Mouse (Mus musculus): ENCODE results near the gene Slc20a1.

Gene Slc20a1

DNA sequence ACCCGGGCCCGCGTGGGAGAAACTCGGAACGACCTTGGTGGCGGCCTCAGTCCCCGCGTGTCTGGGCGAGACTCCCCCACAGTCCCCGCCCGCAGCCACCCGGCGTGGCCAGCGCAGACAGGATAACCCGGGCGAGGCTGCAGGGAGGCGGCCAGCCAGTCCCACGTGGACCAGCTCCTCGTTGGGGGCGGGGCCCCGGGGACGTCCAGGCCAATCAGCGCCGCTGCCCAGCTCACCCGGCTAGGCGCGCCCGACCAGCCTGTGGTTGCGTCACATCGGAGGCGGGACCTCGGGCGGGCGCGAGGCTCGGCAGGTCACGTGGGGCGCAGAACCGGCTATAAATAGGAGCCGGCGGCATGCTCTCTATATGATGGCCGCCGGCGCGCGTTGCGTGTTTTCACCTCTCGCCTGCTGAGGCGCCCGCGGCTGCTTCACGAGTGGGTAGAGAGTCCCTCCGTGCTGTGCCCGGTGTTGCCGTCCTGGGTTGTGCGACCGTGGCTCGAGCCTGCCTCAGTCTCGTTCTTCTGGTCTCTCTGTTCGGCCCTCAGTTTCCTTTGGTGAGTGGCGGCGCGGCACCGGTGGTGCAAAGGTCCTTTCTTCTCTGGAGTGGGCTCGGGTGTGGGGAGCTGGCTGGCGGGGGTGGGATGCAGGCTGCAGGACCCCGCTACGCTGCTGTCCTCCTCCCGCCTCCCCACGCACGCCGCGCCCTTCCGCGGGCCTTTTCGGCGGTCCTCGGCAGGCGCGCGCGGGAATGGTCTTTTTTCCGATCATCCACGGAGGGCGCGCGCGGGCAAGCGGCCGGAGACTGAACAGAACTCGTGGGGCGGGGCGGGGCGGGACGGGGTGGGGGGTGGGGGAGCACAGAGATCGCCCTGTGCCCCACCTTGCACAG lies at the start of gene Slc20a1:
Gene Slc20a1, plus strand, starts transcription at position 329 of the 892 bp plus-strand sequence.
- peak; percentile 99 to 100 for DNase-seq

DNA sequence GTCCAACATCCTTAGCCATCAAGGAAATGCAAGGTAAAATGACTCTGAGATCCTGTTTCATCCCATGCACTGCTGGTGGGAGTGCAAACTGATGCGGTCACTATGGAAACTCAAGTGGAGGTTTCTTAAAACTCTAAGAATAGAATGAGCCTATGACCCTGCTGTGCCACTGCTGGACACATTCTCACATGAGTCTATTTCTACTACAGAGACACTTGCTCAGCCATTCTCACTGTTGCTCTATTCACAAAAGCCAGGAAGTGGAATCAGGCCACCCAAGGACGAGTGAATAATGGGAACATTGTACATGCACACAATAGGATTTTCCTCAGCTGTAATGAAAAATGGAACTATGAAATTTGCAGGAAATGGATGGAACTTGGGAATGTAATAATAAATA lies 49.7 kb upstream of the Slc20a1 start:
- no peak for DNase-seq

DNA sequence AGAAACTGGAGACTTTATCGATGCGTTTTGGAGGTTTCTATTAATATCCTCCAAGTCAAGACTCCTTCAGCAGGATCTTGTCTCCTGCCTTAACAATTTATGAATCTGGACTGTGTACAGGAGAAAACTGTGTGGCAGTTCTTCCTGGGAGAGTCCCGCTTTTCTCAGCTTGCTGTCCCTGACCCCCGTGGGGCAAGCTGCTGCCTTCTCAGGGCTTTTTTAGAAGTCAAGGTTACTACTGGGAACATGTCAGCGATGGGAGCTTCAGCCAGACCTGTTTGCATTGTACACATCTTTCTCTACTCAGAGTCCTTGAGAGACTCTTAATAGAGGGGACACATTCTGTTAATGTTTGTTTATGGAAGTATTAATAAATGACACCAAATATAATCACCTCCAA lies 48.2 kb upstream of the Slc20a1 start:
- DNase-seq: no peak

DNA sequence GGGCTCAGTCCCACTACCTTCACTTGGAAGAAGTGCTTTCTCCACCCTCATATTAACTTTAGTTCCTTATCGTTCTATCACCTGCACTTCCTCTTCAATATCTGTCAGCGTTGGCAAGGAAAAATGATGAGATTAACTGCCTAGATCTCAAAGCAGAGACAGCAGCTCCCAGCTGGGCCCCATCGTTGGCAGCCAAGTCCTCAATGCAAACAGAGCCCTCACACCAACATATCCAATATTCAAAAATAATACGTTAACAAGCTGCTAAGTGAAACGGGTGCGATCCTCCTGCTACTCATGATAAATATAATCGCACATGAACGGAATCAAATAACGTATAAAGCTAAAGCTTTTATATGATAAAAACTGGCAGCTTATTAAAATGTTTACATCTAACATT lies 47.5 kb upstream of the Slc20a1 start:
- DNase-seq: no peak

DNA sequence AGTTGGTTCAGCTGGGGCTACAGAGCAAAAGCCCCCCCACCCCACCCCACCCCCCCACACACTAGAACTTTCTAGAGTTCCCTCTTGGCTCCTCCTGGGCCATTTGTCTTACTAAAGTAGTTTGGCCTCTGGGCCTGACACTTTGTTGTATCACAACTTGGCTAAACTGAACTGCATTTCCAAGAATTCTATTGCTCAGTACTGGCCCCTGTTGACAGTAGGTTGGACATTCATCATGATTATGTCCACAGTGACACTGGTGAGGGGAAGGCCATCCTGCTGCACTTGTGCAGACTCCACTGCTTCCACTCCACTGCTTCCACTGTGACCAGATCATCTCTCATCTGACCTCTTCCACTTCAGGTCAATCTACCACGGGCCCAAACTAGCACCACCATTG lies 45.8 kb upstream of the Slc20a1 start:
- no peak for DNase-seq

DNA sequence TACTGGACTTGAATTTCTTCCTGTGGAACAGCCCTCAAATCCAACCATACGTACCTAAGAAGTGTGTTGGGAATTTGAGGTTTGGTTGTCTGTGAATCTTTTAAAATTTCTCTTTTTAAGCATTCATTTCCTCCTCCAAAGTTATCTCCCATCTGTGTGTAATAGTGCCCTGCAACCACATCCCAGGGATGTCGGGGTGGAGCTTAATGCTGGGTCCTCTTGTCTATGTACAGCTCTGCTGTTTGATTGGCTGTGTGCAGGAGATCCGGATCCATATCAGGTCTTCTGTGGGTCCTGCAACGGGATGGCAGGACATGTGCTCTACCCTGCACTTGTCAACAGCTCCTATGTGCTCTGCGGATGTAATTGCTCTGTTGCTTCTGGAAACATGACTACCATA lies 33.7 kb upstream of the Slc20a1 start:
- DNase-seq: no peak

DNA sequence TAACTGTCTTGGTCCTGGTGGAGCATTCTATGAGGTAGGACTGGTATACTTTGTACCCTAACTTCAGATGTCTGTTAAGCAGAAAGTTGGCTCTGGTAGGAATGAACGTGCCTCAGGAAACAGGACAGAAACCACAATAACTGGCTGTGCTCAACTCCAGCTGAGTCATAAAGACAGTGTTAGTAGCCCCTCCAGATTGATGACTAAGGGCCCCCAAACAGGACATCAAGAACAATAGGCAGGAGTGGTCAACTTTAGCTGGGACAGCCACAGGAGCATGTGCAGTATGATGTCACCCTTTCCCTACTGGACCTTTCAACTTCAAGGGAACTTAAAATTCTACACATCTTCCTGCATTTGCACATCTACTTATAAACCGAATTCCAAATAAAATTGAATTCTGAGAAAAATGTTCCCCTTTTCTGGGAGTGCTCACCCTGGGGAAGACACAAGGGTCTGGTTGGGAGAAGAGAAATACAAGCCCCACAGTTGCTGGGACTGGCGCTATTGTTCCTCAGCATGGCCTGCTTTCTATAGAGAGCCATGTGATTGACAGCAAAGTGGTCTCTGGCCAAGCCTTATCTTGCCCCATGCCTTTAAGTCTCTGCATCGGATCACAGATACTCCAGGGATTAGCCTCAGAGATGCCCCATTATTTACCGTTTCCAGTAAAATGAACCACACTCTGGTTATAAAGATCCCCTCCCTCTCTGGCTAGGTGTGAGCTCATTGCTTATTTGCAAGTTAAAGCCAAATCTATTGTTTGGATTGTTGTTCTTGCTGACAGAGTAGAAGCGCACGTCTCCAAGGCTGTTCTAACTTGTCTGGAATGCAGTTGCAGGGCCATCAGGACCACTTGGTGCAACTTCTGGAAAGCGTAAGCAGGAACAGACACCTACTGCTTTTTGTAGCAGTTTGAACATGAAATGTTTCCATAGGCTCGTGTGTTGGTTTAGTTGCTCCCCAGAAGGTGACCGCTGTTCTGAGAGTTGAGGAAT lies 31.8 kb upstream of the Slc20a1 start:
- DNase-seq: peak in 1 of 2 experiments; percentile 6

DNA sequence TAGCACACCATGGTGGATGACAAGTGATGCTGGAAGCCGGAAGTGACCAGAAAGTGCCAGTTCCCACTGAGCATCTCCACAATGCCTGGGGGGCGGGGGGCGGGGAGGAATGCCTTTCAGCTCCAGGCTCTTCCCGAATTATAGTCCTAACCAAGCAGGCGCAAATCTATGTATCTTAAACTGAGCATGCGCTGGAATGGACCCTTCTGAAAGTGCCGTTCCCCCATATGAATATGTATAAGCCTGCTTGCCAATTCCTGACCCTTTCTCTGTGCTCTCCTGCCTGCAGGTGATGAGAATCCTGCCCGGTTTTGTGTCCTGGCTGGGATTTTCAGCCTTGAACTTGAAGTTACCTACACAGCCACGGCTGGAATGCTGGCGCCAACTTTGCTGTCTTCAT lies 25.2 kb upstream of the Slc20a1 start:
- no peak for DNase-seq

DNA sequence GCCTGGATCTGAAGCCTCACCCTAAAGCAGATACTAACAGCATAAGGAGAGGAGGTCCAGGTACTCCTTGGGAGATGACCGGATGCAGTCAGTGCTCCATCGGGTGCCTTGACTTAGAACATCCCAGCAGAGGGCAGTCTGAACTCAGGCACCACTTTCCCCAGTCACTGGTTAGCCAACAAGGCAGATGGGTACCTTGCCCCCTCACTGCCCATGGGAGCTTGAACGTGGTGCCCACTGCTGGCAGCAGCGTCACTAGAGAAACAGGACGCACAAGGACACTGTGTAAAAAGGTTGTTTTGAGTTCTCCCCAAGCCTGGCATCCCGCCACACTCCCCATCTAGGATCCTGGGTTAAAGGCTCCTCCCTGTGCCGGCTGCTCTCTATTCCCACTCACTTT lies 24.1 kb upstream of the Slc20a1 start:
- DNase-seq: peak; percentile 69 to 80

DNA sequence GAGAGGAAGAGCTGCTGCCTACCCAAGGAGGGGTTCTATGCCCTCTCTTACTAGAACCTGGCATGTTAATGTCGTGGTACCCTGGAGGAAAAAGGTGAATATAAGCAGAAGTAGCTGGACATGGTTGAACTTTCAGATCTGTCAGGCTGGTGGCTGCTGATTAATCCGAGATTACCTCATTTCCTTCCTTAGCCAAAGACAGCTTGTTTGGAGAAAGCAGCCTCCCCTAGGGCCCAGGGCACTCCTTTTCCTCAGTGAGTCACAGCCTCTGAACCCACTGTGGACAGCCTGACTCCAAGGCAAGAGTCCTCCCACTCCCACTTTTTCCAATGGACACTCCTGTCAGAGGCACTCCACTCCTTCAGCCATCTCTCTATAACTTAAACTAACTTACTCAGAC lies 22.9 kb upstream of the Slc20a1 start:
- DNase-seq: peak in 1 of 2 experiments; percentile 56

DNA sequence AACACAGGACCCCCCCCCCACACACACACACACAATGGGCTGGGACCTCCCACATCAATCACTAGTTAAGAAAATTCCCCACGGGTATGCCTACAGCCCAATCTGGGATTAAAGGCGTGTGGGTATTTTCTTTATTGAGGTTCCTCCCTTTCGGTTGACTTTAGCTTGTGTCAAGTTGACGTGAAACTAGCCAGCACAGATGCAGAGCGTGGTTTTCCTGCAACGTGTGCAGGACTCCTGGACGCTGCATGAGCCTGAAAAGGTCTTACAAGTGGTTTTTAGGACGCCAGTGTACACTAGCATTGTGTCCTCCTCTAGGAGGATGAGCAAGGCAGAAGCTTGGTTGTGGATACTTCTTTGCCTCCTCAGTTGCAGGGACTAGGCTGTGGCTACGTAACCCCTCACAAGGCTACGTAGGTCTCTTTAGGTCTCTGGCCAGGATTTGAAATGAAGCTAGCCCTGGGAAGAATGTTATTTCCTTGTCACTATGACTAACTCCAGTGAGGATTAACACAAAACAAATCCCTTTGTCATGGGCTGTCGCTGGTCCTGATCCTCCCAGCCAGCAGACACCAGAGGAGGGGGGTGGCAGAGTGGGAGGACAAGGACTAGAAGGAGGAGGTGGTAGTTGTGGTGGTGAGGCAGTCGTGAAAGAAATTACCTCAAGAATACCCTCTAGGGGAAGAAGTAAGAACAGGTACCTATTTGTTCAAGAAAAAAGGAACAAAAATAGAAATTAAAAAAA lies 21.7 kb upstream of the Slc20a1 start:
- no peak for DNase-seq

DNA sequence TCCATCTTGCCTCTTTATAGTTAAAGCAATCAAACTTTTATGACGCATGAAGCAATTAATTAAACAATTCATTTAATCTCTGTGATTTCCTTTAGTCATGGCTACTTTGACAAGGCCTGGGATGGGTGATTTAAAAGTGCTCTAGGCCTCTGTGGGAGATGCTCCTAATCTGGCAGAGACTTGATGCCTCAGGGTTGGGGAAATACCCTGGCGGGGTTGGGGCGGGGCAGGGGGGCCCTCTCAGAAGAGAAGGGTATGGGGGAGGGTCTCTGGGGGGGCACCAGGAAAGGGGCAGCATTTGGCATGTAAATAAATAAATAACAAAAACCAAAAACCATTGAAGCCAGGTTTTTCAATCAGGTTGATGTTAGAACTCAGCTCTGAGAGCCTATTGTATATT lies 20.9 kb upstream of the Slc20a1 start:
- no peak for DNase-seq

DNA sequence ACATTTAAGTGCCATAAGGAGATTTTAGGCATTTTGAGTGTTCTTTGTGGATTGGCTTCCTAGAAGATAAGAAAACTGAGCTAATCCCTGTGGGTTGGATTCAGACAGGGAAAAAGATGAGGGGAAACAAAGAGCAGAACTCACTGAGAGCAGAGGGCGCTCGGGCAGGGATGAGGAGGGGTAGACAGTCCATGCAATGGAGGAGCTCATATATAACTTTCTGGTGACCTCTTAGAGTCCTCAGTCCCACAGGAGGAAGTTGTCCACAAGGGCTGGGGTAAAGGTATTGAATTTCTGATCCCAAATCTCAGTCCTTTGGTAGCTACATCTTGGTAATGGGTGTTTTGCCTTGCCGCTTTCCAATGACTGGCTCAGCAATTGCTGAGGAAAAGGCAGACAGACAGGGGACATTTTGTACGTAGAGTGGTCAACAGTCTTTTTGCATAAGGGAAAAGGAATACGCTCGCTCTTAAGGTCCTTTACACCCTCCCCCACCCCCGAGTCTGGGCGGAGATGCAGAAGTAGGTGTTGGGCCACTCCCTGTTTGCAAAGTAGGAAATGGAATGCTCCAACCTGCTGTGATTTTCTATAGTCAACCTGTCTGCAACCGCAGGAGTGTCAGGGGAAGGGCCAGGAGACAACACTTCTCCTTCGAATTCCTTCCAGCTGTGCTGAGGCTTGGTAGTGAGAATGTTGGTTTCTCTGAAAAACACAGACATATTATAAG lies 20.2 kb upstream of the Slc20a1 start:
- DNase-seq: no peak

DNA sequence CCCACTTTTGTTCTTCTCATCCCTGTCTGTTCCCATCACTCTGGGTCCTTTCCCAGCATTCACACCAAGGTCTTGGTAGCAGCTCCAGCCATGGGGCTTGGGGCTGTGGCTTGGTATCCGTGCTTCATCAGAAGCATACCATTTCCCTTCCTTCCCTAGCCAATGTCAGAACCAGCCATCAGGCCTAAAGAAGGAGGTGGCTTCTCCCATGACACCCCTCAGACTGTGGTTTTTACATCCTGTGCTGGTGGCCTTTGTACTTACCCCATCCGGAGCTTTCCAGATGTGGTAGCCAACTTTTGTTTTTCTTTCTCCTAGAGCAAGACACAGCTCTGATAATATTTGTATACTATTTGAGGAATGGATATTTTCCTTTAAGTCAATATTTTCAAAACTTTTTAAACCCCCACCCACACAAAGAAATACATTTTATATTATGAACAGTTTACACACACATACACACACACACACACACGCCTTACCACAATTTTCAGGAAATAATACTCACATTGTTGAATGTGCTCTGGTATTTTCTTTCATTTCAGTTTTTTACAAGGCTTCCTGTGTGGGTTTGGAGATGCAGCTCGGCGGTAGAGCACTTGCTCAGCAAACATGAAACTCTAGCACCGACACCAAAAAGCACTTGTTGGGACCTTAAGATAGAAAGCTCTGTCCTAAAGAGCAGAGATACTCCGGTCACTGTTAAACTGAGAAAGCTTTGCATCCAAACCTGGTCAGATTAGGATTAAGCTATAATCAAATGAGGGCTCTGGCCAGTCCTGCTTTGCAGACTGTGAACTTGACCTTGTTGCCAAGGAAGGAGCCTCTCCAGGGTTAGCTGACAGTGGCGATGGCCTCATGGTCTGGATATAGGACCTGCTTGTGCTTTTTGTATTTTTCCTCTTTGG lies 18.4 kb upstream of the Slc20a1 start:
- DNase-seq: no peak

DNA sequence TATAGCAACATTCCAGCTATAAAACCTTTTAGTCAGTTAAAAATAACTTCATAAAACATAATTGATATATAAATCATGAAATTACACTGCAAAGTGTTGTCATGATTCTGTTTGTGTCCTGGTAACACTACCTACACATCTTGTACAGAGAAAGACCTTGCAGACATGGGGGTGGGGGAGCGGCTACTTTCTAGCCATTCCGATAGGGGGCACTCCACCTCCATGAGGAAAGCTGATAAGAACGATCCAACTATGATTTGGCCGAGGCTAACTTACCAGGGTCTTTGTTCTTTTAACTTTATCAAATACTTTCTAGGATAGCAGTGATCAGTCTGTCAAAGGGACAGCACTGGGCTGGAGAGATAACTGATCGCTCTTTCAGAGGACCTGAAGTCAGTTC lies 17.1 kb upstream of the Slc20a1 start:
- DNase-seq: no peak

DNA sequence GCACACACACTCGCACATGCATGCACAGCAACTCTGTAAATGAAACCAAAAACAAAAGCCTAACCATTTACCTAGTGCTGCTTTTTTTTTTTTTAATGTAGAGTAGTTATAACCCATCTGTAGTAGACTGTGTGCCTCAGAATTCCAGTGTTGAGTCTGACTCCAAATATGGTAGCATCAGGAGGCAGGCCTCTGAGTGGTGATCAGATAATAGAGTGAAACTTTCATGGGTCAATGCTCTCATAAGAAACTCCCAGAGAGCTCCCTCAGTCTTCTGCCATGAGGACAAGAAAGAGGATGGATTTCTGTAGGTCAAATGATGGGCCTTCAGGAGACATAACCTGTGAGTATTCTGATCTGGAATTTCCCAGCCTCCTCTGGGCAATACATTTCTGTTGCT lies 16.2 kb upstream of the Slc20a1 start:
- no peak for DNase-seq

DNA sequence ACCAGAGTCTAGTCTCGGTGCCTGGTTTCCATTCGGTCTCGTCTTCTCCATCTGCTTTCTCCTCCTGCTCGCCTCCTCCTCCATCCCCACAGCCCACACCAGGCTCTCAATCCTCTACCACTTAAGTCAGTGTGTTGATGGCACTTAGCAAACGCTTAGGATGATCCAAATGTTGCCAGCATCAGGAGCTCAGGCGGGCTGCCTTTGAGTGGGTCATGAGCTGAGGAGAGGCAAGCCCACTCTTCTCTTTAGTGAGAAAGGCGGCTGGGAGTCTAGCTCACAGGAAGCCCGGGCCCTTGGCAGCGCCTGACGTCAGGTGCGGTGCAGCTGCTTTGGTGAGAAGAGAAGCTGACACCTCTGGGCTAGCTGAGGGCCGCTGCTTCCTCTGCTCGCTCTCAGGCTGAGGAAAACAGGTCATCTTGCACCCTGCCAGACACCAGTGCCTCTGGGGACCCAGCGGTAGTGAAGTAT lies 15.0 kb upstream of the Slc20a1 start:
- DNase-seq: no peak

DNA sequence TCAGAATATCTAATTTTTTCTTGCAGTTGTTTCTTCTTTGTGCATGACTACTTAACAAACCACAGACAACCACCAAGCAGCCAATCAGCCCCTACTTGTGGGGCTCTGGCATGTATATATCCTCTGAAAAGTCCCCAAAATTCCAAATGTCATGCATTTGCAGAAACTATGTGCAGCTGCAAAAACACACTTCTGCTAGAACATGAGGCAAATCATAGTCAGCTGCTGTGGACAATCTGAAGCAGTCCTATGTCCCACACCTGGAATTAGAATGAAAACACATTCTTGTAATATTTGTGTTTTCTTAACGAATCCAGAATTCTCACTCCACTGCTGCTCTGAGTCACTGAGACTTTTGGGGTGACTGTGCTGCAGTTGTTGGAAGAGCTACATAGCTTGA lies 13.7 kb upstream of the Slc20a1 start:
- no peak for DNase-seq

DNA sequence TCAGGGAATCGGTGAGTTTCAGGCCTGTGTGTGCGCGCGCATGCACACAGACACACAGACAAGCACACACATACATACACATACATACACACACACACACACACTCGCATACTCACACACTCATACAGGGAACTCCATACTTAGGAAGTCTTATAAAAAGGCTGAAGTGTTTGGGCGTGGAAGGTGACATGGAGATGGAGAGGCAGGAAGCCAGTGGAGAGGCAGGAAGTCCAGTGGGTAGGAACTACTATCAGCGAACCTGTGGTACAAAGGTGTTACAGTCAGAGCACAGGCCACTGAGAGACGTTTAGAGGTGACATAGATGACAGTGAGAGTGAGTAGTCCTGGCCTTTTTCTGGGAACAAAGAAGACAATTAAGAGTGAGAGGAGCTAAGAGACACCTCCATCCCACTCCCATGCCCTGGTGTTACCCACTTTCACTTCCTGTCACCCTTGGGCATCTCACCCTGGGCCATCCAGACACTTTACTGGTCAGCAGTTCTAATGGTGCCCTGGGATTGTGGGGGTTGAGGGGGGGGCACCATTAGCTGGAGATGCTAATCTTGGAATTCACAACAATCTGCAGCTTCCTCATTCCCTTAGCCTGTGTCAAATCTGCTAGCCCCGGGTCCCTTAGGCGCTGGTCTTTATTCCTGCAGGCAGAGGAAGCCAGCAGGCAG lies 12.8 kb upstream of the Slc20a1 start:
- no peak for DNase-seq

DNA sequence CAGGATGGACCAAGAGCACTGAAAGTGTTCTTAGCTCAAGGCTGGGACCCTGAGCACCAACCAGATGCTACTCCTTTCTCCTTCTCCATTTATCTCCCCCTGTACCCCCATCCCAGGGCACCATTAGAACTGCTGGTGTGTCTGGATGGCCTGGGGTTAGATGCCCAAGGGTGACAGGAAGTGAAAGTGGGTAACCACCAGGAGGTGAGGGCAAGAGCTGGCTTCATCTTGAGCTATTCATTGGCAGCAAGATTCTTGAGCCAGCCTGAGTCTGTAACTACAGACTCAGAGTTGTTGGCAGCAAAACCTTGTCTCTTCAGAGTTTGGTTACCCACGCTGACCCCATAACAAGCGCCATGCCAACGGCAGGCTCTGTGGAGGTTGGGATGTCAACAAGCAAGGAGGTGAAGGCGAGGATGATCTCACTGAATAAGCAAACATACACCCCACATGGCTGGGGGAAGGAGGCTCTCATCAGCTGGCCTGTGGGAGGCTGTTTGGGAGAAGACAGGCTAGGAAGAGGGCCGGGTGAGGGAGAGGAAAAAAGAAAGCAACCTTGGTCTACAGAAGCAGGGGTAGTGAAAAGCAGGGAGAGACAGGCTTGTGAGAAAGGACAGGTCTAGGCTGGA lies 12.2 kb upstream of the Slc20a1 start:
- DNase-seq: no peak
